Mouse (Mus musculus) stomach, adult 2 months (tissue): Measurements from ENCODE around the gene Gm45799. TPM values are rescaled to one million over a fixed set of nuclear protein-coding genes. Genes with fewer than 3 reads are reported as not detected.

Source experiments
- polyA plus RNA-seq: library from polyadenylated mRNA; depleted of rRNA; stranded (reverse); fragments of >200 nt; gene quantifications from 2 replicates; pipeline ENCODE4 v1.2.3, GENCODE M21; 2012; rRNA removed

The Gm45799 gene
- polyA plus RNA-seq = 277 and 457 TPM in 2 replicates

GRCm38 (mm10) chr7:105640233-105640893 is at the start of gene Gm45799, which contains the start of gene Arfip2:
Gene Gm45799, plus strand, starts transcription at chr7:105640552.
Gene Arfip2, minus strand, starts transcription at chr7:105640416.

DNA sequence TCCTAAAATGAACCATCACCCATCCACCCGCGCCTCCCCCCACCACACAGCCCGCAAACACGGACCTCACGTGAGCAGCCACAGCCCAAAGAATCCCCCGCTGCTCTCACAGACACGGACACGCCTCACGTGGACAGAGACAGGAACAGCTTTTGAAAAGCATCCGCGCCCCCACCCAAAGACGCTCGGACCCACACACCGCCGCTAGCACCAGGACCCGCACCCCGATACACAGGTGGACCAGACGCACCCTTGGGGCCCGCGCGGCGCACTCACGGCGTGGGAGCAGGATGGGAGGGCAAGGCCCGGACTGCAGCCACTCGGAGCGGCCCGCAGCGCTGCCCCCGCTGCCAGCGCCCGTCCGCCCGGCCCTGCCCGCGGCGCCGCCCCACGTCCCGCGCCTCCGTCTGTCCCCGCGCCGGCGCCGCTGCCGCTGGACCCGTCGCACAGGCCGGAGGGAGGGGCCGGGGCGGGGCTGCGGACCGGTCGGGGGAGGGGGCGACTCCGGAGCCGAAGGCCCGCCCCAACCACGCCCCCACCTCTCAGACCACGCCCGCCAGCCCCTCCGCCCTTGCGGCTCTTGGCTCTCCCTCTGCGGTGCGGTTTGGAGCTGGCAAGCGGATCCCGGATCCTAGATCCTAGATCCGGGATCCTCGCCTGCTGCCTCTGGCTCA is 7.1 kb upstream of the Gm45799 start, which contains the start of gene Trim3:
Trim3 (minus strand) TSS at position 445 of the 674 bp plus-strand sequence.

GRCm38 (mm10) chr7:105639756-105640155 is 596 bp upstream of the Gm45799 start, which contains the start of gene Timm10b:
Gene Timm10b, plus strand, starts transcription at chr7:105640056.

GRCm38 (mm10) chr7:105650639-105651435 is 10.5 kb downstream of the Gm45799 start, which contains the start of gene Dnhd1:
Gene Dnhd1, plus strand, starts transcription at chr7:105650827.

Other genes with a start within 250 kb of the Gm45799 start
- gene Fam160a2, start 240.5 kb upstream of the Gm45799 start, polyA plus RNA-seq = 23.6 and 28.1 TPM in 2 replicates
- 0.05 and 0.08 TPM in 2 replicates for gene Cnga4, start 236.0 kb upstream of the Gm45799 start, polyA plus RNA-seq
- gene Cckbr, start 214.8 kb upstream of the Gm45799 start, polyA plus RNA-seq = 3.0 and 3.6 TPM in 2 replicates
- 51.6 and 102 TPM in 2 replicates for gene Cavin3, start 158.3 kb upstream of the Gm45799 start, polyA plus RNA-seq
- gene Smpd1, start 86.2 kb upstream of the Gm45799 start, polyA plus RNA-seq = 45.5 and 63.9 TPM in 2 replicates
- gene Apbb1, start 58.9 kb upstream of the Gm45799 start, polyA plus RNA-seq = 35.3 and 39.9 TPM in 2 replicates
- gene Hpx, start 40.4 kb upstream of the Gm45799 start, polyA plus RNA-seq = 0.58 and 1.5 TPM in 2 replicates
- gene Trim3, start 7.0 kb upstream of the Gm45799 start, polyA plus RNA-seq = 17.6 and 30.9 TPM in 2 replicates
- gene Timm10b, start 496 bp upstream of the Gm45799 start, polyA plus RNA-seq = 64.7 and 105 TPM in 2 replicates
- gene Arfip2, start 136 bp upstream of the Gm45799 start, polyA plus RNA-seq = 39.1 and 41.6 TPM in 2 replicates
- 0.15 and 0.43 TPM in 2 replicates for gene Dnhd1, start 10.3 kb downstream of the Gm45799 start, polyA plus RNA-seq
- 58.7 and 59.1 TPM in 2 replicates for gene Ilk, start 96.0 kb downstream of the Gm45799 start, polyA plus RNA-seq
- gene Rrp8, start 96.8 kb downstream of the Gm45799 start, polyA plus RNA-seq = 2.7 and 2.9 TPM in 2 replicates
- gene Taf10, start 103.8 kb downstream of the Gm45799 start, polyA plus RNA-seq = 248 and 466 TPM in 2 replicates
- 51.2 and 91.5 TPM in 2 replicates for gene Tpp1, start 111.7 kb downstream of the Gm45799 start, polyA plus RNA-seq
- gene Dchs1, start 147.1 kb downstream of the Gm45799 start, polyA plus RNA-seq = 3.3 and 3.4 TPM in 2 replicates
- gene Mrpl17, start 170.5 kb downstream of the Gm45799 start, polyA plus RNA-seq = 111 and 124 TPM in 2 replicates